Comparison of ENCODE assay signal across 29 mouse cellular contexts in the genomic region with DNA sequence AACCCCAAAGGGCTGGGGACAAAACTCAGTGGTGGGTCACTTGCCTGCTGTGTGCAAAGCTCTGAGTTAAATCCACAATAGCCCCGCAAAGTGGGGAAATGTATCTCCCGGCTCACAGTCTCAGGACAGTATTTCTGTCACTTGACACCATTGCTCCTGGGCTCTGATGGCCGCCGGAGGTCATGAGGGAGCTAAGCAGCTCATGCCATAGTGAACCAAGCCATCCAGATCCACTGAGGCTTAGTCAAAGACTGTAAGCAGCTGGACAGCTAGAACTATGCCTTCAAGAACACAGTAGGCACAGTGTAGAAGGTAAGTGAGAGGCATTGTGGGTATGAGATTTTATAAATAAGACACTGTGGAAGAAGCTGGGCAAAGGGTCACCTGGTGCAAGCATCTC. TPM values are rescaled to one million over a fixed set of nuclear protein-coding genes. Genes with fewer than 3 reads are reported as not detected.
"Had no signal": no experiment of that assay in that cellular context is flagged by ENCODE, and none has a peak within 500 bp of the region (broad histone marks: within the 10 kb centered on the region; RNA-seq: fewer than 3 reads in every experiment).

No protein-coding gene starts in this region.

- ATAC-seq: intestine, embryonic 16.5 days; liver, embryonic 12.5 days; midbrain, embryonic 13.5 days; midbrain, embryonic 16.5 days had no signal

- H3K4me3 ChIP-seq: layer of hippocampus, adult 2 months; limb, embryonic 12.5 days; liver, embryonic 12.5 days; liver, embryonic 15.5 days; lung, embryonic 15.5 days; megakaryocyte, embryonic 14.5 days; midbrain, embryonic 10.5 days; midbrain, embryonic 13.5 days; myocyte; neural tube, embryonic 13.5 days; stomach, embryonic 15.5 days had no signal

- H3K9ac ChIP-seq: limb, embryonic 12.5 days; liver, embryonic 12.5 days; liver, embryonic 15.5 days; lung, embryonic 15.5 days; midbrain, embryonic 13.5 days; neural tube, embryonic 13.5 days; stomach, embryonic 15.5 days had no signal

- H3K9me3 ChIP-seq: limb, embryonic 12.5 days; liver, embryonic 12.5 days; liver, embryonic 15.5 days; lung, embryonic 15.5 days; midbrain, embryonic 10.5 days; midbrain, embryonic 13.5 days; neural tube, embryonic 13.5 days; stomach, embryonic 15.5 days had no signal

- DNase-seq: kidney, adult 18-20 months; layer of hippocampus, adult 9-11 months; liver; lung, adult 18-20 months; lung, postnatal 10 days; lung, postnatal 36 days; retina, postnatal 1 day; right cerebral cortex, postnatal 25 days; spleen, adult 18-20 months; thymus, postnatal 25 days had no signal

- H3K4me2 ChIP-seq: limb, embryonic 12.5 days; liver, embryonic 12.5 days; liver, embryonic 15.5 days; lung, embryonic 15.5 days; midbrain, embryonic 13.5 days; neural tube, embryonic 13.5 days; stomach, embryonic 15.5 days had no signal

- H3K36me3 ChIP-seq: liver, embryonic 12.5 days; liver, embryonic 15.5 days; lung, embryonic 15.5 days; stomach, embryonic 15.5 days had no signal

- H3K27me3 ChIP-seq: limb, embryonic 12.5 days; liver, embryonic 12.5 days; liver, embryonic 15.5 days; lung, embryonic 15.5 days; megakaryocyte, embryonic 14.5 days; midbrain, embryonic 13.5 days; neural tube, embryonic 13.5 days; stomach, embryonic 15.5 days had no signal

- H3K27ac ChIP-seq: layer of hippocampus, adult 2 months; limb, embryonic 12.5 days; liver, embryonic 12.5 days; liver, embryonic 15.5 days; lung, embryonic 15.5 days; midbrain, embryonic 10.5 days; midbrain, embryonic 13.5 days; neural tube, embryonic 13.5 days; stomach, embryonic 15.5 days had no signal

- H3K4me1 ChIP-seq: liver, embryonic 12.5 days; liver, embryonic 15.5 days; lung, embryonic 15.5 days; megakaryocyte, embryonic 14.5 days; midbrain, embryonic 10.5 days; midbrain, embryonic 13.5 days; stomach, embryonic 15.5 days had no signal

RNA-seq across cellular contexts. Expression of a gene that starts 23.1 kb away (rescaled TPM):
- total RNA-seq: layer of hippocampus, adult 2 months; layer of hippocampus, postnatal 25 days; left cerebral cortex, adult 18-20 months; left cerebral cortex, postnatal 25 days; monocyte, adult 5-6 weeks; neutrophil, adult 5-6 weeks had no signal
- polyA plus RNA-seq: intestine, embryonic 16.5 days; large intestine, adult 2 months; limb, embryonic 12.5 days; liver, embryonic 12.5 days; liver, embryonic 15.5 days; lung, embryonic 15.5 days; midbrain, embryonic 10.5 days; midbrain, embryonic 13.5 days; midbrain, embryonic 16.5 days; myocyte; neural tube, embryonic 13.5 days; stomach, embryonic 15.5 days had no signal
